Mouse (Mus musculus) G1E (cell line): ENCODE data around the gene Rtl1.

Experiments
- GATA1 ChIP-seq: IDR thresholded peaks from 2 replicates; pipeline ENCODE4 v1.6.1; 2012; ENCODE audit warnings: borderline replicate concordance, low read length, inconsistent platforms, mixed read lengths
- TAL1 ChIP-seq: conservative IDR thresholded peaks from 2 replicates; pipeline ENCODE4 v1.6.1; 2012; ENCODE audit warnings: low read depth, low read length, inconsistent platforms, mixed read lengths

GRCm38 (mm10) chr12:109540739-109541539 lies 59.2 kb downstream of the Rtl1 start:
- no peak for TF ChIP-seq GATA1
- no peak for TF ChIP-seq TAL1
